Mouse (Mus musculus) cerebellum, postnatal 36 days (tissue): ENCODE results near the gene Glis1.

Experiments
- DNase-seq, 2 experiments: peaks; one replicate each; pipeline ENCODE4 v3.0.0; 2021 to 2022; ENCODE audit warnings: mixed read lengths in 2 of 2

Gene Glis1

DNA sequence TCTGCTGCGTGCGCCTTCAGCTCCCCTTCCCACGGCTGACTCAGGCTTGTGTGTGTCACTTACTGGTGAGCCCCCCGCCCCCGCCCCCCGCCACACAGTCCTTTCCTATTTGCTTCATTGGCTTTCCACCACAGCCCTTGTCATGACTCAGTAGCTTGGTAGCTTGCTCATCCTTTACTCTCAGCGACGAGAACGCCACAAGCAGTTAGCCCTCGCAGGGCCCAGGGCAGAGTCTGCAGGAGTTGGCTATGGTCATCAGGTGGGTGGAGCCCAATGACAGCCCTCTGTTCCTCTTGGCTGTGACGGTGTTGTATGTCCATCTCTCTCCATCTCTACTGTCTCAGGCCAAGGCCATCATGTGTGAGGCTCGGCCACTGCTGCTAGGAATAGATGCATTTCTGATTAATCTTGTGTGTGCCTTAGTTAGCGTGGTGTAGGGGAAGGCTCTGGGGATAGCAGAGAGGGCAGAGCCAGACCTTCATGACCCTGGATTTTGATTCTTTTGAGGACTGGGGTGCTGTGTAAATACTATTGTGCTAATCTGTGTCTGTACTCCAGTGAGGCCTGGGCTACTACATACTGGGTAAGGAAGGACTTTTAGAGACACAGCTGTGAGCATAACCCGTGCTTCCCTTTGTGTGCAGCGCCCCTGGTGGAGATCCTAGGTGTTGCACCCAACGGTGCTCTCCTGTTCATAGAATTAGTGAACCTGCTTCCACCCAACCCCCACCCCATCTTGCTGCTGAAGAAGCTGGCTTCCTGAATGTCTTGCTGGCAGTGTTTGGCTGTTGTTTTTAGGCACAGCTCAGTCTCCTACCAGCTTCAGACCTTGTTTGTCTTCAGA is 19.0 kb downstream of the Glis1 start:
- peak; percentile 77 to 79 for DNase-seq

DNA sequence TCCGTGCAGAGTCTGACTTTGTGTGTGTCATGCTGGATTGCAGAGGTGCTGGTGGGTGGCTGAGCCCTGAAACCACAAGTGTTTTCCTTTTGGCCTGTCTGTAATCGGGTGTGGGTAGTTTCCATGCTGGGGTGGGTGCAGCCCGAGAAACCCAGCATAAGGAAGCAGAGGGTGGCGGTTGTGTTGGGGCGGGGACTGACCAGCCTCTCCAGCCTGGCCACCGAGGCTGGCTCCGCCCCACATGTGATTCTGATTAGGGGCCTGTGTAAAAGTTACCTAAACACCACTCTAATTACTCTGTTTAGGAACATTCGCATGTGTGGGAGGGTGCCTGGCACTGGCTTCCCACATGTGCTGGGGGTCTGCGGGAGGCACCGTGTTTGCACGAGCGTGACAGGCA is 23.2 kb downstream of the Glis1 start:
- DNase-seq = no peak

GRCm38 (mm10) chr4:107458907-107459306 is 24.5 kb downstream of the Glis1 start:
- DNase-seq = no peak

DNA sequence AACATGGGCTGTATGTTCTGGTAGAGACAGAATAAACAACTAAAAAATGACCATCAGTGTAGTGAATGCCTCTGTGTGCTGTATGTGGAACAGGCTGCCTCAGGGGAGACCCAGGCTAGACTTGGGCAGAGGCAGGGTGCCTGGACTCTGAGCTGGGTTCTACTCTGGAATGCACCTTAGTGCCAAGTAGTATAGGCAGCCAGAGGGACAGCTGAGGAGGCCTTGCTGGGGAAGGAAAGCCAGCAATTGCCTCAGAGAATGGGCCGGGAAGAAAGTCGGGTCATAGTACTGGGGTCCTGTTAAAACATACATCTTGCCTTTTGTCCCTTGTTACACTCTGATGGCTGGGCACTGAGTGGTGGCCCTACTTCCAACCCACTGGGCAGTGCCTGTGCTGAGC is 25.1 kb downstream of the Glis1 start:
- no peak for DNase-seq

DNA sequence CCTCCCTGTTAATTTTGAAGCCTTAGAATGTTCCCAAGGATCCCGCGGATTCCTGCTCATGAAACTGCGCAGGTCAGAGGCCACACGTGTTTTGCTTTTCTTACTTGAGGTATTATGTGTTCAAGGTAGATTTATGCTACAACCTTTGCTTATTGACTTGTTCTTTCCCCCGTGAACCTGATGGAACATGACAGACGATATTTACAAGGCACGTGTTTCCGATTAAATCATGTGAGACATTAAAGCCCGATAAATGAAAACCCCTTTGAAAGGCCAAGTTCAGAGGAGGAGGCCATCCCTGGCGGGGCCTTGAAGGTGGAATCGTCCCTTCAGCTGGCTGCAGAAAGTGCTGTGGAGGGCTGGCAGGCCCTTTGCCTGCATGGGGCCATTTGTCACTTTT is 26.1 kb downstream of the Glis1 start:
- DNase-seq = no peak

DNA sequence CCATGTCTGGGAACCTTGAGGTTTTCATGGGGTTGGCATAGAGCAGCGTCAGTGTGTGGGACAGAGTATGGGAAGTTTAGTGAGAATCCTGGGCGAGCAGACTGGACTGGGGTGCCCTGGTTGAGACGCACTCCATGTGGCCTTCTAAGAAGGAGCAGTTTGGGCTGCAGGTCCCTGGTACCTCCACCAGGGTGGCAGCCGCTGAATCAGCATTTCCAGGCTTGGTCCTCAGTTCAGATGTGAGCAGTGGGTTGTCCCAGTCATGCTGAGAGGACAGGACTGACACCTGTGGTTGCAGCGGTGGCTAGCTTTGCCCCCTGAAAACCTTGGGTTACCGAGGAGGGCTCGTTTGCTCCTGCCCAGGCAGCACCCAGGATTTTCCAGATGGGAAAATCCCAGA is 33.4 kb downstream of the Glis1 start:
- no peak for DNase-seq

- no peak for DNase-seq
Measured at GRCm38 (mm10) chr4:107468264-107468663, 33.9 kb downstream of the Glis1 start.

GRCm38 (mm10) chr4:107468768-107469167 is 34.4 kb downstream of the Glis1 start:
- DNase-seq = no peak

DNA sequence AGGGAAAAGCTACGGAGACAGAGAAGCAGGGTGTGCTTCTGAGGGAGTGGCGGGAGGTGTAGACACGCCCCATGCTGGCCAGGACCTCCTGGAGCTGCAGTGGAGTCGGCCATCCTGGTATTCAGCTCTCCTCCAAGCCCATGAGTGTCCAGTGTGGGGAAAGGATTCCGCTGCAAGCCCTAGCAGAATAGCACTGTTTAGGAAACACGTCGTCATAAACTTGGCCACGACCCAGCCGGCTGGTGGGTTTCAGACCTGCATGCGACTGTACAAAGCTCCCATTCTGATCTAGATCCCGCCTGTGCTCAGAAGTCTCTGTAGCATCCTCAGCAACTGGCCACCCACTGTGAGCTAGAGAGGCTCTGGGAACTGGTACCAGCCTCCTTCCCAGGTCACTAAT is 41.9 kb downstream of the Glis1 start:
- no peak for DNase-seq

DNA sequence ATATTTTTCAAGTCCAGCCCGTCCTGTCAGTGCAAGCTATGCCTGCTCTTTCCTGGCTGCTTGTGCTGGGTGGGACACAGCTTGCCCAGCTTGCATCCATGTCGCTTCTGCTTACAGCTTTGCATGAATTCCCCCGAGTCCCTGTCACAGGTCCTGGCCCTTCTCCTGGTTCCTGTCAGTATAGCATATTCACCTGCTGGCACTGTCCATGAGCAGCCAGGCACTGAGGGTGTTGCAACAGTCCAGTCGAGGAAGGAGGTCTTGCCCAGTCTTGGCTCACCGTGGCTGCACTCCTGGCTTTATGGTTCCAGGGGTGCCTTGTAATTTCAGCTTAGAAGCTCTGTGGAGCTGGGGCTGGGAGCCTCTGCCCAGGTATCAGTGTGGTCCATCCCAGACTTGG is 44.6 kb downstream of the Glis1 start:
- no peak for DNase-seq

DNA sequence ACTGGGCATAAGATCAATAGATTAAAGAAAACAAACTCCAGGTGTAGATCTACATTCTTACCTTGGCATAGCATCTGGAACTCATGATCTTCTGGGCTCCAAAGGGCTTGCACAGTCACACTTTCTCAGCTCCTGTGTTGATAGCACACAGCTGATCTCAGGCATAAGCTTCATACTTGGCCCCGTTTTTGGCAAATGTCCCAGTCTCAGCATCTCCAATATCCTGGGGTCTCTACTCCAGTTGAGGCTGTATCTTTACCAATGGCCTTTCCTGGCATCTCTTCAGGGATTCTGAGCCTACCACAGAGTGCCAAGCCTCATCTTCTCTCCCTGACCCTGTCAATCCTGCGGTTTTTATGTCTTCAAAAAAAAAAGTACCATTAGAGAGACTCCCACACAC is 48.1 kb downstream of the Glis1 start:
- no peak for DNase-seq

DNA sequence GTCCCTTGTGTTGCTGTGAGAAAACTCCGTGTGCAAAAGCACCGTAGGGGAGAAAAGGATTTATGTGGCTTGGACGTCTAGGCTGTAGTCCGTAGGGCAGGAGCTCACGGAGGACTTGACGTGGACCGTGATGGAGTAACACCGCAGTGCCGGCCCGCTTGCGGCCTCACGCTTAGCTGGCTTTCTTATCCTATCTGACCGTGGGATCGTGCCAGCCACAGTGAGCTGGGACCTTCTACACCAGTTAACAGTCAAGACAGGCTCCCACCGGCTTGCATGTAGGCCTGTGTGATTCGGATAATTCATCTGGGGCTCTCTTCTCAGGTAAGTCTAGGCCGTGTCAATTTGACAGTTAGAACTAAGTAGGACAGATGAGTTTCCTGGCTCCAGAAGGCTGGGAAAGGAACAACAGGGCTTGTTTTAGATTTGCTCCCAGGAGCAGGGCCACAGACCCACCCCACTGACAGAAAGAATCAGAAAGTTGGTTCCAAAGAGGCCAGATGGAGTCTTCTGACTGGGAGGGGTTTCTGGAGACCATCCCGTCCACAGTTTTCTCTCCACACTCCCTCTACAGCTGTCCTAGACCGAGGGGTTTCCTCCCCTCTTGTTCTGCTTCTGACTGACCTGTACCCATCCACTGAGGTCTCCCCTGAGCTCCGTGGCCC is 49.3 kb downstream of the Glis1 start:
- DNase-seq = no peak

GRCm38 (mm10) chr4:107484221-107484575 is 49.8 kb downstream of the Glis1 start:
- no peak for DNase-seq

DNA sequence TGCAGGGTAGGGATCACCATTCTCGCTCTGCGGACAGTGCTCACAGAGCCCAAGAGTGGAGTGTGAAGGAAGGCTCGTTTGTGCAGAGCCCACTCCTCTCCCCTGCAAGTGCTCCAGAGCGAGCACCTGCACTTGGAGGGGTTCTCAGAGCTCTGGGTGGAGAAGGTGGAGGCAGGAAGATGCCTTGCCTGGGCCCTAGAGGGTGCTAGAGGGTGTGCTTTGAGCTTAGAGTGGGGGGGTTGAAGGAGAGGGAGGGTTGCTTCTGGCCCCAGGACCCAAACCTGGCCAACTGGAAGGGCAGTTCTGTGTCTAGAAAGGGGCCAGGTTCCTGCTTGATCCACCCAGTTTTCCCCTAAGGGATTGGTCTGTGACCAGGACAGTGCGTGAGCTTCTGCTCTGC is 51.5 kb downstream of the Glis1 start:
- DNase-seq = no peak

DNA sequence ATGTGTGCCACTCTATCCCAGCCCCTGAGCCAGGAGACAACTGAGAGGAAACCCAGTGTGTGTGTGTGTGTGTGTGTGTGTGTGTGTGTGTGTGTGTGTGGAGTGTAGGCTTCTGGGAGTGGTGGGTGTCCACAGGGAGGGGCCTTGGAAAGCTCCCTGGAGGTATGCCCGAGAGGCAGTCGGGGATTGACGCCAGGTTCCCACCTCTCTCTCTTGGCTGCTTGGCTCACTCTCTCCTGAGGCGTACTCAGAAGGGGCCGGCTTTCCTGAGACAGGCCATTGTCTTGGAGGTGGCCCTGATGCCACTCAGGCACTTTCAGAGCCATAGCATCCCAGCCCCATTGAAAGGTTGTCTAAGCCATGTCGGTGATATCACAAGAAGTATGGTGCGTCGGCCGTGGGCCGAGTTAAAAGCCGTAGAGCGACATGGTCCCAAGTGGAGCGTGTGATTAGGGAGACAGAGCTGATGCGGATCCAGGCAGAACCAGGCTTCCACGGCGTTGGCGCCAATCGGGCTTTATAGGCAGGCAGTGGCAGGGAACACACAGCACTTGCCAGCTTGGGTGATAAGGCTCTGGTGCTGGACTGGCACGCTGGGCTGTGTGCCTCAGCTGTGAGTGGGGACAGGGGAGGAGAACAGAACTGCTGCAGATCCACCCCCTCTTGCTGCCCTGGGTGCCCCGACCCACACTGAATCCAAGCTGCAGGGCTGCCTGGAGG is 54.9 kb downstream of the Glis1 start:
- no peak for DNase-seq

GRCm38 (mm10) chr4:107492991-107493390 is 58.6 kb downstream of the Glis1 start:
- no peak for DNase-seq

GRCm38 (mm10) chr4:107495751-107496430 is 61.5 kb downstream of the Glis1 start:
- no peak for DNase-seq

- DNase-seq = no peak
Measured at GRCm38 (mm10) chr4:107497430-107497935, 63.1 kb downstream of the Glis1 start.

GRCm38 (mm10) chr4:107502601-107503051 is 68.2 kb downstream of the Glis1 start:
- DNase-seq = no peak

DNA sequence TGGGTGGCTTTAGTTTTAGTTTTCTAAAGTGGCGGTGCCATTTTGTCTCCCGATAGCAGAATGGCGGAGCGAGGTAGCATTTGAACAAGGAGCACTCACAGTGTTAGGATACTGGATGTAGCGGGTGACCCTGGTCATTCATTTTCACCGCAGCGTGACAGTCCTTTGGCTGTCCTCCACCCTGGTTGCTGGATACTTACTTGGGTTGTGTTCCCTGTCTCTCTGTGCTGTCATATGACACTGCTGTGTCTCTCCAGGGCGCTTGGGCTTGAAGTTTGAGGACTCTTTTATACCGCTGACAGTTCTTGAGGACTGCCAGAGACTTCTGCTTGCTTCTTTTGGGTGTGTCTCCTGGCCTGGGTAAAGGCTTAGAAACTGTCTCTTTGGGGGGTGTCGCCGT is 80.6 kb downstream of the Glis1 start:
- no peak for DNase-seq

- no peak for DNase-seq
Measured at GRCm38 (mm10) chr4:107515626-107516025, 81.2 kb downstream of the Glis1 start.

DNA sequence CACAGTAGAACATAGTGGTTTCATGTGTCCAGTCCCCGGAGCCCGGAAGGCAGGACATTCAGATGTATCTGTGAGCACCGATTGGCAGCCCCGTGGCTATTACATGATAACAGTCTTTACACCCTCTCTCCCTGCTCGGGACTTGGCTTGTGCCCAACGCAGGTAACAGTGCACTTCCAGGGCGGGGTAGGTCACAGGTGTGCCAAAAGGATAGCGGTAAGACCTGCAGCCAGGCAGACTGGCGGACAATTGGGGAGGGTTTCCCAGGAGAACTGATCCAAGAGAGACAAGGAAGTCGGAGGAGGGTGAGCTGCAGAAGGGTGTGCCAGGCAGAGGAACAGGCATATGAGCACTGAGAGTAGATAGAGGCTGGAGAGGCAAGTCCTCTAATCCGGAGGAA is 84.4 kb downstream of the Glis1 start:
- DNase-seq = no peak

GRCm38 (mm10) chr4:107520071-107520470 is 85.7 kb downstream of the Glis1 start:
- DNase-seq = no peak
